Mouse (Mus musculus) embryonic facial prominence, embryonic 14.5 days (tissue): ENCODE measurements at regions not wholly inside any gene's neighbourhood (a gene's known extent, or its start where the extent isn't known, plus 50 kb on each side); places are given as distances from the start of the nearest gene placed in this dataset.

Experiments
- ATAC-seq: fragments of 200-750 bp; cut with Nextera tagmentation; 2 replicates; pipeline ENCODE4 v1.8.0; 2017; ENCODE audit warnings: low read depth, moderate number of reproducible peaks, moderate TSS enrichment
- DNase-seq: peaks from one replicate; pipeline ENCODE4 v3.0.0-alpha.2; 2015; ENCODE audit warnings: low spot score
- H3K27ac ChIP-seq: fragments of 300-500 bp; sonication (generic); replicated peaks from 2 replicates; pipeline ENCODE4 v1.5.1; 2014; ENCODE audit warnings: low read depth, mild to moderate bottlenecking, low read length, moderate library complexity
- H3K27me3 ChIP-seq: fragments of 300-500 bp; sonication (generic); replicated peaks from 2 replicates; pipeline ENCODE4 v1.6.1; 2014; ENCODE audit warnings: low read length; ENCODE audit not compliant: control insufficient read depth, insufficient read depth
- H3K36me3 ChIP-seq: fragments of 300-500 bp; sonication (generic); 2 replicates; pipeline ENCODE4 v1.6.1; 2014; ENCODE audit warnings: low read length, mixed read lengths; ENCODE audit not compliant: control insufficient read depth, insufficient read depth
- H3K4me1 ChIP-seq: fragments of 300-500 bp; sonication (generic); 2 replicates; pipeline ENCODE4 v1.6.1; 2014; ENCODE audit warnings: antibody characterized with exemption, low read length; ENCODE audit not compliant: control insufficient read depth, insufficient read depth
- H3K4me2 ChIP-seq: fragments of 300-500 bp; sonication (generic); 2 replicates; pipeline ENCODE4 v1.6.1; 2014; ENCODE audit warnings: low read depth, mild to moderate bottlenecking, low read length, moderate library complexity, mixed read lengths
- H3K4me3 ChIP-seq: fragments of 300-500 bp; sonication (generic); 2 replicates; pipeline ENCODE4 v1.5.1; 2014; ENCODE audit warnings: low read depth, mild to moderate bottlenecking, low read length
- H3K9ac ChIP-seq: fragments of 300-500 bp; sonication (generic); 2 replicates; pipeline ENCODE4 v1.6.1; 2014; ENCODE audit warnings: low read depth, mild to moderate bottlenecking, low read length, moderate library complexity, mixed read lengths
- H3K9me3 ChIP-seq: fragments of 300-500 bp; sonication (generic); 2 replicates; pipeline ENCODE4 v1.6.1; 2016; ENCODE audit warnings: low read length; ENCODE audit not compliant: control insufficient read depth
- WGBS: fragments of 180-500 bp; shearing (Covaris S2); extraction: QIAGEN DNeasy Blood & Tissue Kit; methylation state at CpG from one replicate; pipeline ENCODE4 v1.1.7; 2014; 5-methylcytosine and 5-hydroxymethylcytosine counted together

- Histone ChIP-seq H3K27ac (no peak overlapping the region), H3K9ac (no peak overlapping the region), H3K4me1 (peaks cover 17% of the 10 kb centered on the region), H3K4me2 (no peak overlapping the region), H3K4me3 (no peak overlapping the region), H3K36me3 (no peaks in the 10 kb centered on the region), H3K27me3 (0 out of 2 replicates have a peak, but pooled peaks cover 3% of the 10 kb centered on the region), H3K9me3 (no peaks in the 10 kb centered on the region)
- WGBS, result 37% methylated on average over 4 of the region's 4 CpGs
- DNase-seq (peak; percentile 50), ATAC-seq (0 out of 2 replicates have a peak, but pooled peaks have one; percentile 22)
These were observed 110.7 kb upstream of the 1700066M21Rik start for GRCm38 (mm10) chr1:57266695-57267094.

DNA sequence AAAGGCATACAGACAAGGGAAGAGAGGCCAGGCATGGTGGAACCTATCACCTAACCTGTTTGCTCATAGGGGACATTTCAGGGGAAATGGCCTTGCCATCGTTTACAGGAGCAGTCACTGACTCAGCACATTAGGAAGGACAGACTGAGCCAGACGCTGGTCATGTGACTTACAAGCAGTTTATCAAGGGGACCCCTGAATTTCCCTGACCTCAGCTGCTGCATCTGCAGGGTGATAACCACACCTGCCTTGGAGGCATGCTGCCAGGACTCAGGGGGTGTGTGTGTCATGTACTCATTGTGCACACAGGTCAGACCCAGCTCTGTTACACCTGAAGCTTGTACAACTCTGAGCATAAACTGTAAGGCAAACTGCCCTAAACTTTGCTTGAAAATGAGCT is 109.6 kb upstream of the 1700066M21Rik start:
- 0 out of 2 replicates have a peak, but pooled peaks cover 3% of the 10 kb centered on the region for H3K27me3 ChIP-seq
- no peak overlapping the region for H3K4me2 ChIP-seq
- ATAC-seq, result no peak
- H3K9ac ChIP-seq, result no peak overlapping the region
- no peaks in the 10 kb centered on the region for H3K36me3 ChIP-seq
- WGBS, result 52% methylated on average over 2 of the region's 2 CpGs
- H3K4me3 ChIP-seq, result no peak overlapping the region
- H3K27ac ChIP-seq, result no peak overlapping the region
- DNase-seq, result no peak
- no peaks in the 10 kb centered on the region for H3K9me3 ChIP-seq
- H3K4me1 ChIP-seq, result peaks cover 17% of the 10 kb centered on the region

DNA sequence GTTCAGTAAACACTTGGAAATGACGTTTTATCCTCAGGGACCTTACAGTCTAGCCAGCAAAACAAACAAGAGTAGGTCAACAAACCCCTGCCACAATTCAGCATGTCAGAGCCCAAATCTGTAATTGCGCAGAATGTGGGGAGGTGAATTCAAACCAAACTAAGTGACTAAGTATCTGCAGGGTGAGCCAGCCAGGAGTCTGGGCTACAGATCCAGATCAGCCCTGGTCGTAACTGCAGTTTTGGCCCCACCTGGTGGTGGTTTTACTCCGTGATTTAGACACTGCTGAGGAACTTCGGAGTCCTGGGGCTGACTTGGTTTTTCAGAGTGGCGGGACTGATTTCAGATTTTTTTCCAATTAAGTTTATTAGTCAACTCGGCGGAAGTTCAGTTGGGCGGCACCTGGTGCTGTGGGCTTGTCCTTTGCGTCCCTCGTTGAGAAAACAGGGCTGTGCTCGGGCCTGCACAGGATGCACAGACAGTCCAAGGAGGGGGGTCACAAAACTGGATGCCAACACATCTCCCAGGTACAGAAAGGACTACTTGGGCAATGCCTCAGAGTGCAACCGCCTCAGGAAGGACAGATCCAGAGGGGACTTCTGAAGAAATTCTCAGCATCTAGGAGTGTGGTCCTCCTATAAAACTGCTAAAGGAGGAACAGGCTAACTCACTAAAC is 107.6 kb upstream of the 1700066M21Rik start:
- H3K9ac ChIP-seq, result 0 out of 2 replicates have a peak overlapping the region, but pooled peaks have one; percentile 28
- H3K4me1 ChIP-seq, result peaks cover 17% of the 10 kb centered on the region
- H3K9me3 ChIP-seq, result no peaks in the 10 kb centered on the region
- no peak overlapping the region for H3K4me3 ChIP-seq
- no peaks in the 10 kb centered on the region for H3K36me3 ChIP-seq
- DNase-seq, result peak; percentile 90
- H3K4me2 ChIP-seq, result no peak overlapping the region
- 0 out of 2 replicates have a peak, but pooled peaks cover 3% of the 10 kb centered on the region for H3K27me3 ChIP-seq
- no peak overlapping the region for H3K27ac ChIP-seq
- 35% methylated on average over 13 of the region's 13 CpGs for WGBS
- ATAC-seq, result peak; percentile 83

DNA sequence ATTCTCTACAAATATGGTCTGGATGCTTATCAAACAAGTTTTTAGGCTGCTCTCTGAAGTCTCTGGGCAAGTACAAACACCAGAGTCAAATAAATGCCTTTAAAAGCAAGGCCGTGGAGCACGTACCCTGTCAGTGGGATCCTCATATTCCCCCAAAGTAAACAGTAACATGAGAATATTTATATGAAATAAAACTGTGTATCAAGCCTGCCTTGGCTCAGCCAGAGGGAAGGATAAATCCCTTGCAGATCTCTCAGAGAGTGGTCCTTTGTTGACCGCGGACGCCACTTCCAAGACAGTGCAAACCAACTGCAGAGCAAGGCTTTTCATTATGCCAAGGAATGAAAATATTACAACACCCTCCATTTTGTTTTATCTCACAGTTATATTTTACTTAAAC is 104.8 kb upstream of the 1700066M21Rik start:
- no peak overlapping the region for H3K27ac ChIP-seq
- 51% methylated on average over 5 of the region's 5 CpGs for WGBS
- no peaks in the 10 kb centered on the region for H3K36me3 ChIP-seq
- DNase-seq (peak; percentile 56), ATAC-seq (peak; percentile 50; the same call in 1 of the 2 replicates)
- H3K4me1 ChIP-seq, result no peaks in the 10 kb centered on the region; the same call in 1 of the 2 replicates
- no peak overlapping the region for H3K4me3 ChIP-seq
- H3K27me3 ChIP-seq, result 0 out of 2 replicates have a peak, but pooled peaks cover 3% of the 10 kb centered on the region
- H3K9ac ChIP-seq, result no peak overlapping the region
- H3K9me3 ChIP-seq, result no peaks in the 10 kb centered on the region
- no peak overlapping the region for H3K4me2 ChIP-seq

DNA sequence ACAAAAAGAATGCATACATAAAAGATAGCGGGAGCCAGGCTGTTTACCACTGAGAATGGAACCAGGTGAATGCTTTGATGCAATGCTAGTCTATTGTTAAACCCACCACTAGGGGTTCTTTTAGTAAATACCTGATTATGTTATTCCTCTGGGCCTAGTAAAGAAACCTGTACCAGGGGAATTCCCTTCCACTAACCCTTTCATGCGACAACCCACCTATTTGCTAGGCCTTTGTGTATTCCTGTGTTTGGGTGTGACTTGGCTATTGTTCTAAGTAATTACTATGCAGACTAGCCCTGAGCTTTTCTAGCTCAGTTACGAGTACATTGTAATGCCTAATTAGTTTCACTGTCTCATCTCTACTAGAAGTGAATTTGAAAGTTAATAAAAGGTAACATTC is 95.9 kb upstream of the 1700066M21Rik start:
- no peaks in the 10 kb centered on the region for H3K27me3 ChIP-seq
- H3K9me3 ChIP-seq, result 0 out of 2 replicates have a peak, but pooled peaks cover 6% of the 10 kb centered on the region
- H3K36me3 ChIP-seq, result no peaks in the 10 kb centered on the region
- no peak overlapping the region for H3K4me3 ChIP-seq
- H3K9ac ChIP-seq, result no peak overlapping the region
- DNase-seq (no peak), ATAC-seq (no peak)
- H3K27ac ChIP-seq, result no peak overlapping the region
- H3K4me1 ChIP-seq, result no peaks in the 10 kb centered on the region
- no peak overlapping the region for H3K4me2 ChIP-seq
- 87% methylated on average over 3 of the region's 3 CpGs for WGBS

- Histone ChIP-seq H3K4me2 (no peak overlapping the region), H3K9me3 (no peaks in the 10 kb centered on the region), H3K4me1 (no peaks in the 10 kb centered on the region; the same call in 1 of the 2 replicates), H3K4me3 (no peak overlapping the region), H3K27me3 (no peaks in the 10 kb centered on the region), H3K9ac (no peak overlapping the region), H3K36me3 (no peaks in the 10 kb centered on the region), H3K27ac (no peak overlapping the region)
- DNase-seq (peak; percentile 12), ATAC-seq (no peak)
- WGBS, result 68% methylated on average over 1 of the region's 1 CpGs
These were observed 81.2 kb upstream of the 1700066M21Rik start for GRCm38 (mm10) chr1:57296186-57296585.

- no peak overlapping the region for H3K9ac ChIP-seq
- no peak overlapping the region for H3K4me2 ChIP-seq
- no peak overlapping the region for H3K4me3 ChIP-seq
- H3K4me1 ChIP-seq, result peaks cover 5% of the 10 kb centered on the region
- DNase-seq (no peak), ATAC-seq (no peak)
- H3K36me3 ChIP-seq, result no peaks in the 10 kb centered on the region
- H3K9me3 ChIP-seq, result no peaks in the 10 kb centered on the region
- H3K27me3 ChIP-seq, result no peaks in the 10 kb centered on the region
- 70% methylated on average over 5 of the region's 5 CpGs for WGBS
- H3K27ac ChIP-seq, result no peak overlapping the region
These were observed 78.9 kb upstream of the 1700066M21Rik start for GRCm38 (mm10) chr1:57298557-57298956.

DNA sequence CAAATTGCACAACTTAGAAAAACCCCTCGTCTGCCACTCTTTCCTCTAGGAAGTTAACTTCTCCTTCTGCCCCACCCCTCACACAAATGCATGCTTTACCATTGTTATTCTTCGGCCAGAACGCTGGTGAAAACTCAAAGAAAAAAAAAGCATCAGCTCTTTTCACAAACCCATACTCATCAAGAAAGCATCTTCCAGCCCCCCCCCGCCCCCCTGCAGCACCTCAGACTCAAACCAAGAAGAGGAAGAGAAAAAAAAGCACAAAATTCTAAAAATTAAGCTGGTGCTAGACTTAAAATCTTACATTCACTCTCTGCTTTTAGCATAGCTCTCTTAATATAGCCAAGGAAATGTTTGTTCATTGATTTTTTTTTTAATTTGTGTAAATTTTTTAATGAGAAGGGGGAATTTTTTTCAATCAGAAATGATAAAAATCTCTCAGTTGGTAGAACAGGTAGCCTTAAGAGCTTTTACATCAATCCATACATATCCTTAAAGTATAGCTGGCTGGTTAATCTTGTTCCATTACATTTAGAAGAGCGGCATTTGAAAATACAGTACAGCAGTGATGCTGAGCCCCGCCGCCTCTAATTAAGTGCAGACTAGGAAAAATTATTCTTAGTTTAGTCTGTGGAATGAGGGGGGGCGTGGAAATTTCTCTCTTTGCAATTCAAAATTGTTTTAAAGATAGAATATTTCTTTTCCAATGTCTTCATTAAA is 76.0 kb upstream of the 1700066M21Rik start:
- no peaks in the 10 kb centered on the region for H3K36me3 ChIP-seq
- H3K9me3 ChIP-seq, result no peaks in the 10 kb centered on the region
- ATAC-seq (0 out of 2 replicates have a peak, but pooled peaks have one; percentile 18), DNase-seq (no peak)
- H3K27ac ChIP-seq, result no peak overlapping the region
- H3K9ac ChIP-seq, result no peak overlapping the region
- H3K4me2 ChIP-seq, result no peak overlapping the region
- 41% methylated on average over 8 of the region's 8 CpGs for WGBS
- H3K27me3 ChIP-seq, result no peaks in the 10 kb centered on the region
- no peak overlapping the region for H3K4me3 ChIP-seq
- H3K4me1 ChIP-seq, result peaks cover 5% of the 10 kb centered on the region
